Mouse (Mus musculus) regulatory T cell (primary cell): ENCODE data around the gene D630045J12Rik.

Source experiments
- in situ Hi-C: fragments of 300-600 bp; cut with MboI, MseI; formaldehyde crosslinking; loops from one replicate; pipeline ENCODE4 v1.15.1; 2025; ENCODE audit warnings: high pct_unique_total_duplicates

D630045J12Rik gene

GRCm38 (mm10) chr6:38242833-38243232 is 11.0 kb downstream of the D630045J12Rik start:
- in situ Hi-C loops = no loop called here

DNA sequence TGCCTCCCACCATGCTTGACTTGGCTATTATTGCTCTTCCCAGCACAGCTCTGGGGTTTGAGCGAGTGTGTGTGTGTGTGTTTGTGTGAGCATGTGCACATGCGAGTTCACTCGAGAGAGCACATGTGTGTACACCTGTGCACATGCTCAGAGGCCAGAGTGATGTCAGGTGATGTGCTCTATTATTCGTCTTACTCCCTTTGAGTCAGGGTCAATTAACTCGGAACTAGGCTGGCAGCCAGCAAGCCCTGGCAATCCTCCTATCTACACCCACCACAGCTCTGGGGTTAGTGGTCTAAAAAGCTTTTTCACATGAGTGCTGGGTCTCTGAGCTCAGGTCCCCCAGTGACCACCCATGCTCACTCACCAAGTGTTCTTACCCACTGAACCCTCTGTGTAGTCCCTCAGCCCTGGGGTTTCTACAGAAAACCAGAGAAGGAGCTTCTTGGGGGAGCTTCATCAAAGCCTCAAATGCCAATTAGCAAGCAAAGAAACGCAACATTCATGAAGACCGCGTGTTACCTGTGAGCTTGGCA is 11.4 kb downstream of the D630045J12Rik start:
- in situ Hi-C loops = no loop called here

GRCm38 (mm10) chr6:38241508-38241907 is 12.3 kb downstream of the D630045J12Rik start:
- in situ Hi-C loops = no loop called here

DNA sequence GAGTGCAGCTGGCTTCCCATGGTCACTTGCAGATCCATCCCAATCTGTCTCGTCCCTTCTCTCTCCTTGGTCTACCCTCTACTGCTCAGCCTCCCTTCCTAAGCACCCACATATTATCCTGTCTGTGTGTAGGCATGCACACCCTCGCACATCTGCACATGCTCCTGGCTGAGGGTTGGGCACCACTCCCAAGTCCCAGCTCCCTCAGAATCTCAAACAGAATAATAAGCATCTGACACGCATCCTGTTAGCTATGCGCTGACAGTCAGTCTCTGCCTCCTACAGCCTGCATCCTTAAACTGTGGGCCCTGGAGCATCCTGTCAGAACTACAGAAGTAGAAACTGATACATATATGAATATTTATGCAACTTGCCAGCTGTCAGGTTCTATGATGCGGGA is 13.2 kb downstream of the D630045J12Rik start:
- in situ Hi-C loops = no loop called here

DNA sequence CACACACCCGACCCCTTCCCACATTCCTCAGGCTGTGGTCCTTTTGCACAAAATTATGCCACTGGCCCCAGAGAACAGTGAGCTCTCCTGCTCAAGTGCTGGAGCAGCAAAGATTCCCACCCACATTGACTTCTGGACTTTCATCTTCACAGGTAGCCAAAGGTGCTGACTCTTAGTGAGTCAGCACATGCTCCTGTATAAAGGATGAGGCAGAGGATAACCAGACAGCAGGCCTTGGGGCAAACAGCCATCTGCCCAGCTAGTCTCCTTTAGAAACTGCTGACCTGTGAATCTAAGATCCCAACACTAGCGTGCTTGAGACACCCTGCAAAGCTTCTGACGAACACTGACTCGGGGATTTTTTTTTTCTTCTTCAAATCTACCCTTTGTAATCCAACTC is 15.4 kb downstream of the D630045J12Rik start:
- in situ Hi-C loops = no loop called here

- in situ Hi-C loops = no loop called here
These were observed 17.7 kb downstream of the D630045J12Rik start for GRCm38 (mm10) chr6:38235991-38236658.

DNA sequence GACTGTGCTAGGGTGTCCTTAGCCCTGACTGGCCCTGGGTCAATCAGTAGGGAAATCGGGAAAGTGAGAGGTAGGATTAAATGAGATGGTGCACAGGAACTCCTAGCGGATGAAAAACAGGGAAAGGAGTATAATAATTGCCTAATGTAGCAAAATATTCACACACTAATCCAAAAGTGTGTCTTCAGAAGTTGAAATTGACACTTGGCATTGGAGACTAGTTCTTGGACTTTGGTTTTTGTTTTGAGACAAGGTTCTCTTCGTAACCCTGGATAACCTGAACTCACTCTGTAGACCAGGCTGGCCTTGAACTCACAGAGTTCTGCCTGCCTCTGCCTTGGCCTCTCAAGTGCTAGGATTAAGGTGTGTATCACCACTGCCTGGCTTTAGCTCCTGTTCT is 20.0 kb downstream of the D630045J12Rik start:
- in situ Hi-C loops = no loop called here

- in situ Hi-C loops = no loop called here
These were observed 20.9 kb downstream of the D630045J12Rik start for GRCm38 (mm10) chr6:38232917-38233316.

- in situ Hi-C loops = no loop called here
These were observed 21.8 kb downstream of the D630045J12Rik start for GRCm38 (mm10) chr6:38231994-38232393.

DNA sequence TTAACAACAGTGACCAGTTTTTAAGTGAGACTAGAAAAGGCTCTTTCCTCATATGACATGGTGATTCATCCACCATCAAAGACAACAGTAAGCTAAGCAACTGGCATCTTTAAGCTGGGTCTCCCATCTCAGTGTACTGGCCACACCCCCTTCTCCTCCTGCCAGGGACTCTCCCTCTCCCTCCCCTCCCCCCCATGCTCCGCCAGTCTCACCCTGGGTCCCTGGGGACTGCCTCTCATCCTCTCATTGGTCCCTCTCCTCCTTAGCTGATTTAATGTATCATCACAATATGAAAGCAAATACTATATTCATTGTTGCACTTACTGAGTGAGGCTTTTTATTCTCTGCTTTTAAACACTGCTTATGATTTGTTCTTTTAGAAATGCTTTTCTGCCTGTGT is 29.7 kb downstream of the D630045J12Rik start:
- in situ Hi-C loops = no loop called here

DNA sequence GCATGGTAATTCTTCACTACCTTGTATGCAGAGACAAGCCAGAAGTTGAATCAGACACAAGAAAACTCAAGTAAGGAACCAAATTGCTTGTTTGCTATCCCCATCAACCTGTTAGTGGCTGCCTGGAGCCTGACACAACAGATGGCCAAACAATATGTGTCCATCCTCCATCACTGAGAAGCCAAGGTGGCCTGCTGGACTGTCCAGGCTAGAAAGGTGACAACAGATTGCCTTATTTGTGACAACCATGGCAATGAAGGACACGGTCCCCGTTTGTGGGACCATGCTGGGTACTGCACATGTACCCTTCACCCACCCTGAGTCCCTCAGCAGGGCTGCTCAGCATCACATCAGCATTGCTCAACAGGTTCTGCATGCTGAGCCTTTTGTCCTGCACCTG is 34.5 kb downstream of the D630045J12Rik start:
- in situ Hi-C loops = no loop called here

DNA sequence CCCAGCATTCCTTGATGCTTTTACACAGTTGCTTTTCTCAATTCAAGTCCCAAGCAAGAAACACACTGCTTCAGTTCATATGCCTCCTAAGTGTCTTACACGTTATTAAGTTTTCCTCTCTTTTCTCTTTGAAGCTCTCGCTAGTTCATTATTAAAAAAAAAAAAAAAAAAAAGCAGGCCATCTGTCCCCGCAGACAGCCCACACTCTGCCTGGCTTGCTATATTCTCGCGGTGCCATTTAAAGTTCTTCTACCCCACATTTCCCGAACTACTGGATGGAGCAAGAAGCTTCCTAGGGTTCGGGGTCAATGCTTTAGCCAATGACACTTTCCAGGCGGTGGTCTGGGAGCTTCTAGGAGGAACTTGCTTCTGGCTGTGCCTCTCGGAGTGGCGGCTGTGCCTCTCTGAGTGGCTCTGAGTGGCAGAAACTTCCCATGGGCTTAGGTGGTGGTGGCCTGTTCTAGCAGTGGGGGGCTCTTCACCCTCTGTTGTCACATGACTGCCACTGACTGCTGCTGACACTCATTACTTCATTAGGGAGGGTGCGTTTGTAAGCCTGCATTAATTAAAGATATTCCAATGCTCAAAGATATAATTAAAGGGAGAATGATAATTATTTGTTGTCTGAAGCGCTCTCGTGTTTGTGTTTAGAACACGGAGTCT is 38.2 kb downstream of the D630045J12Rik start:
- in situ Hi-C loops = no loop called here

- in situ Hi-C loops = no loop called here
These were observed 46.2 kb downstream of the D630045J12Rik start for GRCm38 (mm10) chr6:38207621-38208020.

GRCm38 (mm10) chr6:38206941-38207531 is 46.8 kb downstream of the D630045J12Rik start:
- in situ Hi-C loops = no loop called here

GRCm38 (mm10) chr6:38205375-38205774 is 48.4 kb downstream of the D630045J12Rik start:
- in situ Hi-C loops = no loop called here

DNA sequence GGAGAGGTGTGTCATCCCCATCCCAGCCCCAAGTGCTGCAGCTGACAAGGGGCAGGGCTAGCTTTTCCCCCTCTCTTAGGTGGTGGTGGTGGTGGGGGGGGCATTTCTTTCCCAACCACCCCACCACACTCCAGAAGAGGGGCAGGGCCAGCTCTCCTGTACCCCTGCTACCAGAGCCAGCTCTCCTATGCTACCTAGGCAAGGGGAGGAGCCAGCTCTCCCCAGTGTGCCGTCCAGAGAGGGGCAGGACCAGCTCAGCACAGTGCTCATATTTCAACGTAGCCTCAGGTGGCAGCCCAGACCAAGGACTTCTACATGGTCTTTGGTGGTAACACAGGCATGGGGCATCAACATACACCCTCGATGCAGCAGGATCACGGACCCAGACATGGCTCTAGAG is 50.0 kb downstream of the D630045J12Rik start:
- in situ Hi-C loops = no loop called here

DNA sequence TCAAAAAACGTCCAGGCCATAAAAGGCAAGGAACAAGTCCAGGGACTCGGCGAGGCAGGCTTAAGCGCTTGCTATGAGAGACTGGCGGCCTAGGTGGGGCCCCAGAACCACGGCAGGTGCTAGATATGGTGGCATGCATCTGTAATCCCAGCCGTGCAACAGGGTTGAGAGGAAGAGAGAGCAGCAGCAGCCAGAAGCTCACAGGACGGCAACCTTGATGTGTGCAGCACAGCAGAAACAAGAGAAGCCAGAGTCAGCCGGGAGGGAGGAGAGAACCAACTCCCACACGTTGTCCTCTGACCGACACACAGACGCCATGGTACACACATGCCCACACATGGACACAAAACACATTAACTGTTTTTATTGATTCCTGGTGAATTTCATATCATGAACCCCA is 51.0 kb downstream of the D630045J12Rik start:
- in situ Hi-C loops = no loop called here

DNA sequence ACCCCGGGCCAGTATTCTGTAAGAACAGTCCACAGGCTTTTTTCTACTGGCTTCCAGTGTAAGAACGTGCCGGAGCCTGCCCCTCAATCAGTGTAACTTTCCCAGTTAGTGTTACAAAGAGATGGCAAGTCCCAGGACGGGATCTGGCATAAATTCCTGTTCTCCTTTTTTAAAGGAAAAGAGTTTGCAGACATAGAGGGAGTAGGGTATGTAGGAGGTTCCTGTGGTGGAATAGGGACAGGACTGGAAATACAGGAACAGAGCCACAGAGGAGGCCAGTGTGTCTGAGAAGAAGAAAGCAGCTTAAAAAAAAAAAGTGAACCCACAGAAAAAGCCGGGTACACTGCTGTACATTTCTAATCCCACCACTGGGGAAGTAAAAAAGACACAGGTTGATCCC is 52.3 kb downstream of the D630045J12Rik start:
- in situ Hi-C loops = no loop called here

- in situ Hi-C loops = no loop called here
These were observed 54.2 kb downstream of the D630045J12Rik start for GRCm38 (mm10) chr6:38199599-38199998.

DNA sequence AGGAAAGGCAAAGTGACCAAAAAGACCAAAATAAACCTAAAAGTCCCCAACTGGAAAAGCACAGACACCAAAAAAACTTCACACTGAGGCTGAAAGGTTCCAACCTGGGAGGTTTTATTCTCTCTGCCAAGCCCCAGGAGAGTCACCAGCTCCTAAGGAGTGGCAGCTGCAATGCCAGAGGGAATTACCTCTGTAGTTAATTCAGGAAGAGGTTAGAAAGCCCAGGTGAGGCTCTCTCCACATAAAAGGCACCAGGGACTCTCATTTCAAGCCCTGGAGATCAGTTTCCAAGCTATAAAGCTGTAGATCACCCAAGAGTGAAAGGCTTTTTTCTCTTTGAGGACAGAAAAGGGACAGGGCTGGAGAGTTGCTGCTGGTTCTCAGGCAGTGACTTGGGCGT is 55.1 kb downstream of the D630045J12Rik start:
- in situ Hi-C loops = no loop called here

- in situ Hi-C loops = no loop called here
These were observed 57.3 kb downstream of the D630045J12Rik start for GRCm38 (mm10) chr6:38196266-38197189.

GRCm38 (mm10) chr6:38195306-38195705 is 58.5 kb downstream of the D630045J12Rik start:
- in situ Hi-C loops = no loop called here
